Mouse (Mus musculus) embryonic fibroblast, embryonic 13.5 days (primary cell): ENCODE data around the gene Fxyd6.

Source experiments
- CTCF ChIP-seq: IDR thresholded peaks from 2 replicates; pipeline ENCODE4 v1.5.1; 2011; ENCODE audit warnings: mild to moderate bottlenecking, control low read depth, low read length, moderate library complexity, borderline replicate concordance; ENCODE audit not compliant: insufficient read depth
- POLR2A ChIP-seq: IDR thresholded peaks from 2 replicates; pipeline ENCODE4 v1.6.1; 2011; ENCODE audit warnings: low read depth, mild to moderate bottlenecking, control low read depth, low read length, moderate library complexity

- no peak for TF ChIP-seq CTCF
- TF ChIP-seq POLR2A: no peak
Measured at GRCm38 (mm10) chr9:45444251-45444798, 74.3 kb downstream of the Fxyd6 start.
